Mouse (Mus musculus) urinary bladder, postnatal 14 days (tissue): Measurements from ENCODE around the gene Itga2.

Source experiments
- DNase-seq: peaks from one replicate; pipeline ENCODE4 v3.0.0; 2021; ENCODE audit warnings: low spot score

Gene Itga2

GRCm38 (mm10) chr13:114931775-114932294 is at the start of gene Itga2:
Gene Itga2, minus strand, starts transcription at chr13:114932100.
- DNase-seq: peak; percentile 75

- DNase-seq: no peak
Observed at GRCm38 (mm10) chr13:114980831-114981419, 49.0 kb upstream of the Itga2 start.

- no peak for DNase-seq
Observed at GRCm38 (mm10) chr13:114974484-114975042, 42.7 kb upstream of the Itga2 start.

DNA sequence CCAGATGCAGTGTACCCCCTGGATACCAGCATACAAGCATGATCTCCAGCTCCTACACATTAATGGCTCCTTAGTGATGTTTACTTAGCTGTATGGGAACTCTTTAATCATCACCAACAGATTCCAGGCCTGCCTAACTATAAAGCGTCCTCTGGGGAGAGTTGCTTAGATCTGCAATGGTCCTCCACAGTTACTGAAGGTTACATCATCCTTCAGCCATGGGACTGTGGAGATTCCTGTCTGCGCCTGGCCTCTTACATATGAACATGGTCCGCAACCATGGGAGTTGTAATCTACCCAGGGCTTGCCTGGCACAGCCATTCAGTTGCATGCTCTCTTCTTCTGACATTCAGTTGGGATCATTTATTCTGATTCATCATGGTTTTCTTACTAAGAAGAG is 40.0 kb upstream of the Itga2 start:
- DNase-seq: no peak

- DNase-seq: peak; percentile 78
Observed at GRCm38 (mm10) chr13:114964233-114964632, 32.3 kb upstream of the Itga2 start.

- no peak for DNase-seq
Observed at GRCm38 (mm10) chr13:114954516-114954915, 22.6 kb upstream of the Itga2 start.

- DNase-seq: peak; percentile 71
Observed at GRCm38 (mm10) chr13:114933541-114933940, 1.6 kb upstream of the Itga2 start.

- DNase-seq: peak; percentile 19
Observed at GRCm38 (mm10) chr13:114930996-114931649, 777 bp downstream of the Itga2 start.

DNA sequence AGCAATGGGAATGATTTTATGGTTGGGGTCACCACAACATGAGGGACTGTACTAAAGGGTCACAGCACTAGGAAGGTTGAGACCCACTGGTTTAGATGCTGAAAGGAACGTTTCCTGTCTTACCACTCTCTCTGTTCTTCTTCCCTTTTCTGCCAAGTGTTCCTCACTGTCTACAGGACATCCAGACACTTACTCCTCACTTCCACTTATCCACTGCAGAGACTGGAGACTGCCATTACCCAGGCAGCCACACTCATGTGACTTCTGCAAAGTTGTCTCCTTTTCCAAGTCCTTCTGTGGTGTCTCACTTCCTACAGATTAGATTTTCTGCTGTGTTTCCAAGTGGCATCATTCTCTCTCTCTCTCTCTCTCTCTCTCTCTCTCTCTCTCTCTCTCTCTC is 7.1 kb downstream of the Itga2 start:
- DNase-seq: no peak

DNA sequence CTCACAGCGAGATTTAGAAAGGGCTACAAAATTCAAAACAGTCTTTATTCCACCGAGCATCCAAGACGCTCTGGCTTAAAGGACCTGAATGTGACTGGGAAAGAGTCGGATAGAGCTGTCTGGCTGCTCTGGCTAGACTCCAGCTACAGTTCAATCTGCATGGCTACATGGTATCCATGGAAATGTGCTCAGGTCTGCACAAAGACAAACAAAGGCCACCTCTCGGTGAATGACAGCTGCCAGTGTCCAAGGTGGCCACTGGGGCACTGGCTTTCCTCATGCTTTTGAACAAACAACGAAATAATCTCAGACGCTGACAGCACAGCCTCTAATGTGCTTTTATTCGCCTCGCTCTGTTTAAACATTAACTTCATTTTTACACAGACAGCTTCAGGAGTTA is 8.6 kb downstream of the Itga2 start:
- DNase-seq: no peak

GRCm38 (mm10) chr13:114915767-114916166 is 16.1 kb downstream of the Itga2 start:
- DNase-seq: no peak

DNA sequence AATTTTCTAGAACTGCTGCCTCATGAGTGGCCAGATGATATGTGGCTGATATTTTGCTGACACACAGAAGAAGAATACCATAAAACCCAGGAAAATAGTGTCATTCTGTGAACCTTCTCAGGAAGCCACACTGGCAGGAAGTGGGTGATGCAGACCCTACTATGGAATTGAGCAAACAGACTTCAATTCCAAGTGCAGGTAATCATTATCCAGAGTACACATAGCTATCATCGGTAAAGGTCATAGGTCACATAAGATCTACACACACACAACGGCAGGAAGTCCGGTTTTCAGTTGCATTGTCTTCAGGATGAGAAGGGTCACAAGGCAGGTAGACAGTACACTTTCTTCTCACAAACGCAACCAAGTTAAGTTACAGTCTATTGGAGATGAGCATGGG is 16.9 kb downstream of the Itga2 start:
- no peak for DNase-seq

DNA sequence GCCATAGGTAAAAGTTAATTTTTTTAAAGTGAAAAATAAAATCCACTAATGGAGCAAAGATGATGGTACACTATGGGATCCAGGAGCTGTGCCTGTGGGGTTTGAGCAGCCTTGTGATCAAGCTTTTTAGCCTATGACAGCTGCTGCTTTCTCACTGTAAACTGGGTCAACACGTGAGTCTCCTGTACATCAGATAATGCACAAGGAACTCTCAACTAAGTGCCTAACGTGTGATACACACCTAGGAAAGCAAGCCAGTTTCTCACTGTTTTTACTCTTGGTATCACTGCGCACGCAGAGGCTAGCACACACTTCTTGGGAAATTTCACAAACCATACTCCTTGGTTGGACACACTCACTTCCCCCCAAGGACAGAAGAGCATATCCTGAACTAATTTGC is 17.3 kb downstream of the Itga2 start:
- DNase-seq: no peak

- no peak for DNase-seq
Observed at GRCm38 (mm10) chr13:114910629-114911028, 21.3 kb downstream of the Itga2 start.

DNA sequence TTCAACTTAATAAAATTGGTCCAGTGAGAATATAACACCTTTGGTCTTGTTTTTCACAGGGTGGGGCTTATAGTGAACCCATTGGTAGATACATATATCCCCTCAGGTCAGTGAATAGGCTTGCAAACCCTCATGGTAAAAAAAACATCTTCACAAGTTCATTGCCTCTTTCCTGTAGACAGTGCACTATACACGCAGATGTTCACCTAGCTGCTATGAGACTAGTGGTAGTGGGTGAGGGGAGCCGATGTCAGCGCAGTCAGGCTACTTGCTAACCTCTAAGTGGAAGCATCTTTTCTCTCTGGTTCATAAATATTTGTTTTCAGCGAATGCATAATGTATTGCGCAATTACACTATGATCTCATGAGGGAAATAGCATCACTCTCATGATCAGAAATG is 22.4 kb downstream of the Itga2 start:
- no peak for DNase-seq

- no peak for DNase-seq
Observed at GRCm38 (mm10) chr13:114907876-114908275, 24.0 kb downstream of the Itga2 start.

DNA sequence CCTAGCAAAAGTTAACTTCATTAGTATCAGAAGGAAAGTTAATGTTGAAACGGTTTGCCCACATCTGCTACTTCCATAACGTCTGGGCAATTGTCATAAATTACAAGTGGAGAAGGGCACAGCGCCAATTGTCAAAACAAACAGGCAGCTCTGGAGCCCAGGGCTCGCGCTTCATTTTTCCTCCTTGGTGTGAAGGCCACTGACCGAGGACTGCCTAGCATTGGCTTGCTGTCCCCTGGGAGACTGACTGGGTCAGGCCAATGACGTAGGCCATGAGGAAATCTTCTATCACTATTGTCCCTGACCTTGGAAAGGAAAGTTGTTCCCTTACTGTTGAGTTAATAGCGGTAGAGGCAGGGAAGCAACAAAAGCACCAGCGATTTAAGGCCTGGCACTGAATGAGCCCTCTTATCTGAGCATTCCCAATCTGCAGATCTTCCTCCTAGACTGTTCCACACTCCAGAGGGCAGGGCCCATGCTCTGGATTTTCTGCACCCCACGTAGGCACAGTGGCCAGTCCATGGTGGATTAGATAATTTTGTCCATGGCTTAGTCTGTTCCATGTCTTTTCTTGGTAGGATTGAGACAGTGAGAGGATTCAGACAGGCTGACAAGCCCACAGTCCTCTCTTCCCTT is 35.0 kb downstream of the Itga2 start:
- peak; percentile 21 for DNase-seq

DNA sequence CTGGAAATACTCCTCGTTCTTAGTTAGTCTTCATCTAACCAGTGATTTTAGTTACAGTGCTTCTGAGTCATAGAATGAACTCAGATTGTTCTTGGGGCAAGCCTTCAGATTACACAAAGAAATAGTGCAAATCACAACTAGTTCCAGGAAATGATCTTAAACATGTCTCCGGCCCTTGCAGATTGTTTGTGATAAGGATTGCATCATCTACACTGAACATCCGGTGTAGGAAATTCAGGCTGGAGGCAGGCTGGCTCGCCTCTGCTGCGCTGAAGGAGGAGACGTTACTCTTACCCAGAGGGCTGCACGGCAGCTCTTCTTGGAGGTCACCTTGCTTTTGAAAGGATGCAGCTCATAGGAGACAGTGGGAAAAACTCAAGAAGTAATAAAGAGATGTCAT is 36.0 kb downstream of the Itga2 start:
- DNase-seq: peak; percentile 54

GRCm38 (mm10) chr13:114894718-114895117 is 37.2 kb downstream of the Itga2 start:
- no peak for DNase-seq

GRCm38 (mm10) chr13:114891655-114892054 is 40.2 kb downstream of the Itga2 start:
- no peak for DNase-seq

GRCm38 (mm10) chr13:114887695-114888094 is 44.2 kb downstream of the Itga2 start:
- no peak for DNase-seq

GRCm38 (mm10) chr13:114887293-114887692 is 44.6 kb downstream of the Itga2 start:
- DNase-seq: no peak

DNA sequence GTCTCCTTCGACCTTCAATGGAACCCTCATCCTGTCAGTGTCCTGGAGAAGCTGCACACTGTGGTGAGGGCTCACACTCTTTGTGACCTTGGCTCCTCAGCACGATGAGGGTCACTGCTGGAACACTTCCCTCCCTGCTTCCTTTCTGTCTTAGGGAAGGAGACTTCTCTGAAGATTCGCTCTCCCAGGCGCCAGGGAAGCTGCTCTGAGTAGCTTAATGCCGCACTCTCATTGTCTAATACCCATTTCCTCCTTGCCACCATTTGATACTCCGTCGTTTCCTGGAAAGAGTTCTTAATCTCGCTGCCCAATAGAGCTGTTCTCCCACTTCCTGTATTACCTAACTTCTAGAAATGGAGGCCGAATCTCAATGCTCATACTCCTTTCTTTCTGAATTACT is 46.7 kb downstream of the Itga2 start:
- no peak for DNase-seq
